Mouse (Mus musculus): ENCODE results near the gene Adat2. TPM values are rescaled to one million over a fixed set of nuclear protein-coding genes. Genes with fewer than 3 reads are reported as not detected.

The Adat2 gene
- 8.8 TPM for polyA plus RNA-seq (2021)

DNA sequence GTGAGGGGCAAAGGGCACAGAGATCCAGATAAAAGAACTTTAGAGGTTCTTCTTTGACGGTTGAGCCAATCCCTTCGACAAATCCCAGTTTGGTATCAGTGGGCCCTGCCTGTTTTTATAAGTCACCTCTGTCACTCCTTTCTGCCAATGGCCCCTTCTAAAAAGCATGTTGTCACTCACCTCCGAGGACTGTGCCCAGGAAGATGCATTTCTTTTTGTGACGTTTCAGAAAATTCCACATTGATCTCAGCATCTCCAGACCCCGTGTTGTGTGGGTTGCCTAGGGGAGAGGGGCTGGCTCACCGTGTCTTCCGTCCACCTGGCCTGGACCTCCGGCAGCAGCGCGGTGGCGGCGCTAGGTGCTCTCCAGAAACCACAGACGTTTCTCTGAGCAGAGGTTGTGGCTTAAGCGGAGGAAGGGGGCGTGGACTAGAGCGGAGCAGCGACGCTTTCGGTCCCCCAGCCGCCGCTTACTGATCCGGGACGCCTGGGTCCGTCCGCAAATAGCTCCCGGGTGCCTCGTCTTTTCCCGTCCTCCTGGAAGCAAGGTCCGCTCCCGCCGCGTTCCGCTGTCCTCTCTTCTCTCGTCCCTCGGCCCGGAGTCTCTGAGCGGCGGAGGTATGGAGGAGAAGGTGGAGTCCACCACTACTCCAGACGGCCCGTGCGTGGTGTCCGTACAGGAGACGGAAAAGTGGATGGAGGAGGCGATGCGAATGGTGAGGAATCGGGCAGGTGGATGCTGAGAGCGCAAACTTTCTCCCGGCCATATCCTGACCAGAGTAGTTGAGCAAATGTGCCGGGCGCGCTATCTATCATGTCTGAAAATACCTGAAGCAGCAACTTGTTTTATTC is at the start of gene Adat2, which contains the start of gene Pex3:
Adat2 (plus strand) TSS at position 249 of the 852 bp plus-strand sequence.
Pex3 (minus strand) TSS at position 497 of the 852 bp plus-strand sequence.
- in situ Hi-C loops (cut with MboI; ENCODE audit: low pct_unique_long_range_greater_than_20kb) = loop anchor here (5.0 to 10.0 kb wide), 2 partner anchors 649 to 832 kb away; no protein-coding TSS in a partner anchor
- TF ChIP-seq CTCF (IDR thresholded peaks at IDR 0.05) = no peak
- DNase-seq (ENCODE audit: low read depth, low spot score) (peak; percentile 49), ATAC-seq (peak; percentile 95)
- CTCF ChIA-PET = interaction anchor here (1.7 kb wide), 1 partner anchor 15 kb away, joined by 3 read pairs; no protein-coding TSS in a partner anchor
- POLR2A ChIA-PET = no interaction called here
- no peaks in the 10 kb centered on the region for H3K27me3 ChIP-seq

DNA sequence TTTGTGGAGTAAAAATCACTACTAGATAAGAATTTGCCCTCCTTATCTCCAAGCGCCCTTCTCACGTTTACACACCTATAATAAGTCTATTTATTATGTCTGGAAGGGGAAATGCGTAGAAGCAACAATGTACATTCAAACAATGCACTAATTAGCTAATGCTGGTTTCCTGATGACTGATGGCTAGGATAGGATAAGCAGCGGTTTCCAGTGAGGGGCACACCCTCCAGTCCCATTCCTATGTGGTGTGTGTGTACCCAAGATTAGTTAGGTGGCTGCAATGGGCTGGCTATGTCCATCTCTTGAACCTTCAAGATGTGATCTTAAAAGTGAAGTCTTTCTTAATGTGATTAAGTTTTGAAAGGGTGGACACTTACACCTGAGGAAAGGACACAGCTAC is 30.8 kb upstream of the Adat2 start:
- in situ Hi-C loops (cut with MboI; ENCODE audit: low pct_unique_long_range_greater_than_20kb) = no loop called here

DNA sequence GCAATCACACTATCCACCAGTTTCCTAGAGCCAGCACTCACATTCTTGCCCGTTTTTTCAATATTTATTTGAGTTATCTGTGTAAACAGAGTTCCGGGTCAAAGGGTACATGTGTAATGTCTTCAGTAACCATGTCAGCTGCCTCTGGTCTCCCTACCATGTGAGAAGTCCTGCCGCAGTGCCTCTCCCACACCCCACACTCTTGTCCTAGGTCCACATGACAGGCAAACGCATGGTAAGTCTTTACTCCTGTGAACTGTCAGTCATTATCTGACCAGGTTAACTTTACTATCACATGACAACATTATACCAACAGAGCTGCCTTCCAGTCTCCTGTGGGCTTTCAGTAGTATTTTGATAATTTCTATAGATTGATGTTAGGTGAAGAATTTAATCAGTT is 24.5 kb upstream of the Adat2 start:
- ChIA-PET CTCF (interaction anchor here (1.1 kb wide), 1 partner anchor 9 kb away, joined by 4 read pairs; no protein-coding TSS in a partner anchor), POLR2A (no interaction called here)
- no peak for TF ChIP-seq CTCF (IDR thresholded peaks at IDR 0.05)
- DNase-seq (ENCODE audit: low read depth, low spot score) (no peak), ATAC-seq (no peak)
- H3K27me3 ChIP-seq = no peaks in the 10 kb centered on the region
- in situ Hi-C loops (cut with MboI; ENCODE audit: low pct_unique_long_range_greater_than_20kb) = no loop called here

More for the DNA sequence above, 30.8 kb upstream of the Adat2 start:
- ATAC-seq (no peak), DNase-seq (ENCODE audit: low read depth, low spot score) (no peak)
- no peaks in the 10 kb centered on the region for H3K27me3 ChIP-seq
- POLR2A ChIA-PET = no interaction called here
- TF ChIP-seq CTCF (IDR thresholded peaks at IDR 0.05) = no peak
- CTCF ChIA-PET = no interaction called here

DNA sequence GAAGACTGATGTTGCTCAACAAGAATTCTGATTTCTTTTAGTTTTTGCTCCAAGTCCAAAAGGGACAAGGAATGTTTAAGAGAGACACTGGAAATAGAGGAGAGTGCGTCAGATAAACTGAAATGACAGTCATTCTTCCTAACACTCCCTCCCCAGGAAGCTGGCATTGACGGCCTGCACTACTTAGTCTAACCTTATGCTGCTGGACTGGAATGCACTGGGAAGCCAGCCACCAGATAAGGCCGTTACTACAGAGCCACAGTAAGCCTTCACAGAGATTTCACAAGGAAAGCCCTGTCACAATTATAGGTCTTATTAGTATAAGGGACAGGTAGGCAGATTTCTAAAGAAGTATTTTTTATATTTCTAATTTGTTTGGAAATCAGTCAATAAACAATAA is 17.9 kb upstream of the Adat2 start:
- in situ Hi-C loops (cut with MboI; ENCODE audit: low pct_unique_long_range_greater_than_20kb) = no loop called here
- POLR2A ChIA-PET = no interaction called here
- DNase-seq (ENCODE audit: low read depth, low spot score) (no peak), ATAC-seq (no peak)
- H3K27me3 ChIP-seq = no peaks in the 10 kb centered on the region
- TF ChIP-seq CTCF (IDR thresholded peaks at IDR 0.05) = no peak
- CTCF ChIA-PET = no interaction called here

DNA sequence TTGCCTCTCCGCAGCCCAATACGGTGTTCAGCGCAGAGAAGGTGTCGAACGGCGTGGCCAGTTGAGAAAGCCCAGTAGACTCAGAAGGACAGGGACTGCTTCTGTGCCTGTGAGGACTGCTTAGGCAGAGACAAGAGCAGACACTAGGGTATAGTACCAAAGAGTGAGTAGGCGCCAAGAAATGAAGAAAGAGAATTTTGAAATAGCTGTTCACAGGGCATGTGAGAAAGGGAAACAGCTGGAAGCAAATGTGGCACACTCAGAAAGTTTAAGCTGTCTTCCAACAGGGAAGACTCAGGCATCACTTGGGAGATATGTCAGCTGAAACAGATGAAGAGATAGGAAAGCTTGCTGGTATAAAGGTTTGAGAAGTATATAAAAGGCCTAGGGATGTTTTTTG is 16.0 kb upstream of the Adat2 start:
- ChIA-PET CTCF (interaction anchor here (1.4 to 1.6 kb wide), 3 partner anchors 9 to 30 kb away, joined by 3 to 4 read pairs (median 3); no protein-coding TSS in a partner anchor), POLR2A (no interaction called here)
- no peak for TF ChIP-seq CTCF (IDR thresholded peaks at IDR 0.05)
- no peak for DNase-seq (ENCODE audit: low read depth, low spot score)
- ATAC-seq = no peak
- H3K27me3 ChIP-seq = no peaks in the 10 kb centered on the region
- in situ Hi-C loops (cut with MboI; ENCODE audit: low pct_unique_long_range_greater_than_20kb) = no loop called here

DNA sequence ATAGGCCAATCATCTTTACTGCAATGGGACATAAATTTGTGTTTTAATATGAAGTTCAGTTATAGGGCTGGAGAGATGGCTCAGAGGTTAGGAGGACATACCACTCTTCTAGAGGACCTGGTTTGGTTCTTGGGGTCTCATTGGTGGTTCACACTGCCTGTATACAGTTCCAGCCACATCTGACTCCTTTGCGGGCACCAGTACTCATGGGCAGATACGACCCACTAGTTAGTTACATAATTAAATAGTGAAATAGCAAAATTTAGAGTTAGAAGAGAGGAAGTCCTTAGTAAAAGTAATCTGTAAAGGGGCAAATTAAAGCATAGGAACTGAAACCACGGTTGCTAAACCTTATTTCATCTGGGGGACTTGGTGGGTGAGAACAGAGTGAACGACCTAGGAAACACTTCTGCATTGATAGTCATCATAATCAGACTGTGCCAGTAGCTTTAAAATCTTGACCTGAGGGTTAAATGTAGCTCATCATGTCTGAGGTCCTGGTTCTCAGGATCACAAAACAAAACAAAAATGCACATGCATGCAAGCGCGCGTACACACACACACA is 12.8 kb upstream of the Adat2 start:
- CTCF ChIA-PET = no interaction called here
- no peaks in the 10 kb centered on the region for H3K27me3 ChIP-seq
- ATAC-seq = no peak
- TF ChIP-seq CTCF (IDR thresholded peaks at IDR 0.05) = no peak
- POLR2A ChIA-PET = no interaction called here
- DNase-seq (ENCODE audit: low read depth, low spot score) = no peak
- in situ Hi-C loops (cut with MboI; ENCODE audit: low pct_unique_long_range_greater_than_20kb) = no loop called here

DNA sequence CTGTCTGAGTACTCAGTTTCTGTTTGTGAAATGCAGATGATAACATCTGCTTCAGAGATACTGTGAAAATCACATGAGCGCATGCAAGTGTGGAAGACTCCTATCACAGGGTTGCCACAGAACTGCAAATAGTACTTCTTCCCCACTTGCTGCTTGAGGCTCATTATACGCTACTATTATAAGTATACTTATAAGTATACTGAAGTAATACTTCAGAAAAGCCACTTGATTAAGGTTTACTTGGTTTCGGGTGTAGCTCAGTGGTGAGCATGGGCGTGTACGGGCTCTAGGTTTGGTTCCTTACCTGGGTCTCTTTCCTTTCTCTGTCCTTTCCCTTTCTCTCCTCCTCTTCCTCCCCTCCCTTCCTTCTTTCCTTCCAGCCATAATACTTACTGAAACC is 11.0 kb upstream of the Adat2 start:
- ChIA-PET POLR2A (no interaction called here), CTCF (interaction anchor here (1.2 to 1.4 kb wide), 2 partner anchors 12 to 15 kb away, joined by 3 to 5 read pairs; no protein-coding TSS in a partner anchor)
- DNase-seq (ENCODE audit: low read depth, low spot score) = no peak
- in situ Hi-C loops (cut with MboI; ENCODE audit: low pct_unique_long_range_greater_than_20kb) = no loop called here
- H3K27me3 ChIP-seq = no peaks in the 10 kb centered on the region
- no peak for TF ChIP-seq CTCF (IDR thresholded peaks at IDR 0.05)
- ATAC-seq = no peak

DNA sequence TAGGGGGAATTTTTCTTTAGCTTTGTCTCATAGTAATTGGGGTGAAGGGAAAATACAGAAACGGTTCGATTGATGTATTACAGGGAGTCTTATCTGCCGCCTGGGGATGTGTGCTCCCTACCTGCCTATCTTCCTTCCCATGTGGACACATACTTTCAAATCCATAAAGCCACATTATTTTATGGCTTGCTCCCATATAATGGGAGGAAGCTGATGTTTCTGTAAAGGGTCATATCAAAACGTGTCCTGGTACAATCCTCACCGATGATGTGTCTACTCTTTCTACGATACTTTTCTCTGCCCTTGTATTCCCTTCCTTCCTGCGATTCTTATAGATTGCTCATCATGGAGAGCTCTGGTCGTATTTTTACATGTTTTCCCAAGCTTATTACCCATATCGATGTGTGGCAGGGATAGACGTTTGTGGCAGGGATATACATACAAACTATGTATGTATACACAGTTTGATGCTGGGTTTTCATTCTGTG is 848 bp downstream of the Adat2 start:
- no peak for TF ChIP-seq CTCF (IDR thresholded peaks at IDR 0.05)
- H3K27me3 ChIP-seq = no peaks in the 10 kb centered on the region
- DNase-seq (ENCODE audit: low read depth, low spot score) (no peak), ATAC-seq (peak; percentile 6)
- in situ Hi-C loops (cut with MboI; ENCODE audit: low pct_unique_long_range_greater_than_20kb) = loop anchor here (5.0 to 10.0 kb wide), 2 partner anchors 649 to 831 kb away; no protein-coding TSS in a partner anchor
- CTCF ChIA-PET = interaction anchor here (1.7 to 2.4 kb wide), 2 partner anchors 11 to 14 kb away, joined by 3 to 14 read pairs; no protein-coding TSS in a partner anchor
- POLR2A ChIA-PET = no interaction called here

DNA sequence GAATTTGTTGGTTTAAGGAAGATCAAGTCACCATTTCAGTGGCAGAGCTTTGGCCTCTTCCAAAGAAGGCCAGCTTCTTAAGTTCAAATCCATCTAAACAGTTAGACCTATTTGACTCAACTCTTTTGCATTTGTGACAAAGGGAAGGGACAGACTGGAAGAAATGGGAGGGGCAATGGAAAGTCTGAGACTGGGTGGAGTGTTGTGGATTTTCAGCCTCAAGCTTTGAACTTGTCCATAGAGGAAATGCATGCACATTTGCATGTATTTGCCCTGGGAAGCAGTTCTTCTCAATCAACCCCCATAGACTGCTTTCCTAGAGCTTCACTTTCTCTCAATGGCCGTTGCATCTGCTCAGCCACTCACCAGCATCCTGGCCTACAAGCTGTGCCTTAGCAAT is 1.6 kb downstream of the Adat2 start:
- no peak for ATAC-seq
- ChIA-PET CTCF (interaction anchor here (1.7 to 2.4 kb wide), 2 partner anchors 10 to 13 kb away, joined by 3 to 14 read pairs; no protein-coding TSS in a partner anchor), POLR2A (interaction anchor here (0.6 kb wide), 1 partner anchor 296 kb away, joined by 3 read pairs; no protein-coding TSS in a partner anchor)
- in situ Hi-C loops (cut with MboI; ENCODE audit: low pct_unique_long_range_greater_than_20kb) = loop anchor here (5.0 to 10.0 kb wide), 2 partner anchors 648 to 830 kb away; no protein-coding TSS in a partner anchor
- H3K27me3 ChIP-seq = no peaks in the 10 kb centered on the region
- DNase-seq (ENCODE audit: low read depth, low spot score) = no peak
- TF ChIP-seq CTCF (IDR thresholded peaks at IDR 0.05) = no peak

DNA sequence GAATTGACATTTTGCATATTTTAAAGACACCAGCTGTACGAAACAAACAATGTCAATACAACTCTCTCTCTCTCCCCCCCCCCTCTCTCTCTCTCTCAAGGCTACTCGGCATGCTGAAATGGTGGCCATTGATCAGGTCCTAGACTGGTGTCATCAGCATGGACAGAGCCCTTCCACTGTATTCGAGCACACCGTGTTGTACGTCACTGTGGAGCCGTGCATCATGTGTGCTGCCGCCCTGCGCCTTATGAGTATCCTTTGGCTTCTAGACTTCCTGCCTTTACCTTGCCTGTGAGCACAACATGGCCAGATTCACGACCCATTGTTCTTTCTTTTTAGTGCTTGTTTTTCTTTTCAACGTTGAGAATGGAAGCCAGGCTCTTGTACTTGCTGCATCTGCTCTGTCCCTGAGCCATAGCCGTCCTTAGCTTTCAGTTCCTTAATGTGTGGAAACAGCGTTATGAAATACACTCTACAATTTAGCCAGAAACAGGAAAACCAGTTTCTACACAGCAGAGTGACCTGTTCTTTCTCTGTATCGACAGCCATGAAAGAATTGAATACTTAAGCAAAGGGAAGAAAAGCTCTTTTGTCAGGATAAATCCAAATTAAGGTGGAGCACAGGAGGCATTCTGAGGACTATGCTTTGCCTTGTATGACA is 7.5 kb downstream of the Adat2 start:
- ChIA-PET CTCF (no interaction called here), POLR2A (no interaction called here)
- ATAC-seq (no peak), DNase-seq (ENCODE audit: low read depth, low spot score) (no peak)
- in situ Hi-C loops (cut with MboI; ENCODE audit: low pct_unique_long_range_greater_than_20kb) = loop anchor here (10.0 kb wide), 1 partner anchor 485 kb away; no protein-coding TSS in a partner anchor
- no peaks in the 10 kb centered on the region for H3K27me3 ChIP-seq
- no peak for TF ChIP-seq CTCF (IDR thresholded peaks at IDR 0.05)

All from Patski (cell line).